Mouse (Mus musculus) gastrocnemius, adult 8-10 months (tissue): Measurements from ENCODE around the gene Olfr1197. TPM values are rescaled to one million over a fixed set of nuclear protein-coding genes. Genes with fewer than 3 reads are reported as not detected.

ENCODE experiments used
- DNase-seq, 2 experiments: peaks; one replicate each; pipeline ENCODE4 v3.0.0; 2022; ENCODE audit warnings: low spot score in 2 of 2
- total RNA-seq, 4 experiments: library from RNA; stranded (reverse); gene quantifications; 2 replicates each; pipeline ENCODE4 v1.2.4; 2022

Gene Olfr1197
- not detected for total RNA-seq

- no peak for DNase-seq
These were observed at the start of gene Olfr1197 for GRCm38 (mm10) chr2:88732266-88732665. TSS of gene Olfr1197 (minus strand) at chr2:88732366.

- no peak for DNase-seq
These were observed 38.2 kb upstream of the Olfr1197 start, which contains the start of gene Olfr1200 for GRCm38 (mm10) chr2:88770388-88770787. TSS of gene Olfr1200 (minus strand) at chr2:88770488.

- no peak for DNase-seq
These were observed 28.2 kb upstream of the Olfr1197 start, which contains the start of gene Olfr1199 for GRCm38 (mm10) chr2:88760369-88760768. TSS of gene Olfr1199 (minus strand) at chr2:88760469.

GRCm38 (mm10) chr2:88751270-88751669 is 19.1 kb upstream of the Olfr1197 start, which contains the start of gene Olfr1198:
TSS of gene Olfr1198 (minus strand) at chr2:88751370.
- no peak for DNase-seq

DNA sequence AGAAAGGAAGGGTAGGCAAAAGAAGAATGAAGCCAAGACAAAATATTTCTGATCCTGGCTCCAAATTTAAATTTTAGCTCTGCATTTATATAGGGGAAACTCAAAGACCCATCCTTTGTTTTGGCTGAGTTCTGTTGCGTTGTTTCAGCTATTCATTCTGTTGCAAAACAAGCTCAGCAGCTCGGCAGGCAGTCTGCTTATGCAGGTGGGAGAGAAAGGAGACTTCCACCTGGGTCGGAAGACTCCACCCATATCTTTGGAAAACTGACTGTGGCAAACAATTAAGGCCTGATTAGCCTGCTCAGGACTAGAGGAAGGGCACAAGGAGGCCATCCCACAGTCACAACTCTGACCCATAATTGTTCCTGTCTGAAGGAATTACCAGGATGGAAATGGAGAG is 11.2 kb upstream of the Olfr1197 start:
- no peak for DNase-seq

DNA sequence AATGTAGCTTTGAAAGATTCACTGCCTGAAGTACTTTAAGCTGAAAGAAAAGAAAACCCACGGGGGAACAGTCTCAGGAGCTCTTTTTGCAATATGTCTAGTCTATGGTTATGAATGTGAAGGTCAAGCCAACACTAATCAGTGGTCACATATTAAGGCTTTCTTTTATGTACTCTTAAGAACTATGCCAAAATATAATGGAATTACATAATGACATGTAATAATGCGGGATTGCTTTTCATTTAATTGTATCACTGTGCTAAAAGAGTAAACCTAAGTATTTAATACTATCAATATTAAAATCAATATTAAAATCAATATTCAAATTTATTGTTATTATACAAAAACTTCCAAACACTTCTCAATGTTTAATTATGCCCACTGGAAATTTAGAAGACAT is 27.7 kb downstream of the Olfr1197 start, which contains the start of gene Olfr1196:
Gene Olfr1196, minus strand, starts transcription at position 101 of the 400 bp plus-strand sequence.
- no peak for DNase-seq

DNA sequence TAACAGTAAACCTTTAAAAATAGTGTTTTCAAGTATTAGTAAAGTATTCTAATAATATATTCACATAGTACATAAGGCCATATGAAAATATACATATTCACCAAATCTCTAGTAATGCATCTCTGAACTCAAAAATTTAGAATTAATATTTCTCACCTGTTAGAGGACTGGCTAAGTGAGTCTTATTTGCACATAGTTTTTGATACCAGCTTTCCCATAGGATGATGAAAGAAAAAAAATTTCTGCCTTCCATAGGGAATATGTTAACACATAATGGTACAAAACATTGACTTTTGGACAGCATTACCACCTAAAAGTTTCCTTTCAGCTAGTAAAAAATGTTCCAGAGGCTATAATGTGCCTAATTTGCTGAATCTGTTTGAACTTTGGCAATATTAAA is 43.1 kb downstream of the Olfr1197 start, which contains the start of gene Olfr1195:
Gene Olfr1195, minus strand, starts transcription at position 101 of the 400 bp plus-strand sequence.
- no peak for DNase-seq

Other genes starting within 250 kb of the Olfr1197 start
- gene Olfr1184, start 248.8 kb downstream of the Olfr1197 start, total RNA-seq = not detected
- gene Olfr1185-ps1, start 239.0 kb downstream of the Olfr1197 start, total RNA-seq = not detected
- not detected for gene Olfr1186, start 213.8 kb downstream of the Olfr1197 start, total RNA-seq
- gene Olfr1188, start 175.4 kb downstream of the Olfr1197 start, total RNA-seq = not detected
- not detected for gene Olfr1189, start 145.9 kb downstream of the Olfr1197 start, total RNA-seq
- not detected for gene Olfr1191-ps1, start 91.8 kb downstream of the Olfr1197 start, total RNA-seq
- not detected for gene Olfr1192-ps1, start 83.9 kb downstream of the Olfr1197 start, total RNA-seq
- not detected for gene Olfr1193, start 56.7 kb downstream of the Olfr1197 start, total RNA-seq
- gene Olfr1195, start 43.2 kb downstream of the Olfr1197 start, total RNA-seq = not detected
- gene Olfr1196, start 27.8 kb downstream of the Olfr1197 start, total RNA-seq = not detected
- not detected for gene Olfr1198, start 19.0 kb upstream of the Olfr1197 start, total RNA-seq
- gene Olfr1199, start 28.1 kb upstream of the Olfr1197 start, total RNA-seq = not detected
- not detected for gene Olfr1200, start 38.1 kb upstream of the Olfr1197 start, total RNA-seq
- not detected for gene Olfr1201, start 60.7 kb upstream of the Olfr1197 start, total RNA-seq
- gene Olfr1202, start 82.1 kb upstream of the Olfr1197 start, total RNA-seq = not detected
- gene Olfr1205, start 97.4 kb upstream of the Olfr1197 start, total RNA-seq = not detected
- gene Olfr1204, start 116.9 kb upstream of the Olfr1197 start, total RNA-seq = not detected
- gene Olfr1206, start 130.9 kb upstream of the Olfr1197 start, total RNA-seq = not detected
- gene Olfr1208, start 169.9 kb upstream of the Olfr1197 start, total RNA-seq = not detected
- not detected for gene Olfr1209, start 182.8 kb upstream of the Olfr1197 start, total RNA-seq
- gene Olfr1211, start 205.7 kb upstream of the Olfr1197 start, total RNA-seq = not detected
- not detected for gene Olfr1212, start 221.6 kb upstream of the Olfr1197 start, total RNA-seq
- not detected for gene Gm13762, start 247.9 kb upstream of the Olfr1197 start, total RNA-seq